Mouse (Mus musculus): ENCODE data around the gene Zfp319.

Gene Zfp319

DNA sequence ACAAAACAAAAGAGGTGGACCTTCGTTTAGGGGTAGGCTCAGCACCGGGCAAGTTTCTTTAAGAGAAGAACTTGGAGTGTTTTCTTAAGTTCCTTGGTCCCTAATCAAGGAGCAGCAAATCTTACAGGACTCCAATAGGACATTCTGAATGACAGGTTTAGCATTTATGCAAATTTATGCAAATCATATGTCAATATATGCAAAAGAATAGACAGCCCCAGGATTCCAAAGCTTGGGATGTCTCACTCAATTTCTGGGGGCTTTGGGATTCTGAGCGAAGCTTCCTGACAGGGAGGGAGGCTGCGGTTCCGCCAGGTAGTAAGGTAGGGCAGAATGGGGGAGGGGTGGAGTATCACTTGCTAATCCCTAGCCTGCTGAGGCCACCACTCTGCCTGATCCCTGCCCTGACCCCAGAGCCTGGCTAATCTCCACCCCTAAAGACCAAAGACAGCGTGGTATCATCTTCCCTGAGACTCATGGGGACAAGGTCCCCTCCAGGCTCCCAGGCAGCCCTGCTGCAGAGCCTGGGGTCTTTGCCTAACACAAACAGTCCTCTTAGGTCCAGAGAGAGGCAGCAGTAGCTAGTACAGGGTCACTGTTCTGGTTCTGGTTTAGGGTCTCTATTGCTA, 21.3 kb downstream of the Zfp319 start, which contains the start of gene Tepp:
Tepp (plus strand) TSS at position 225 of the 629 bp plus-strand sequence.
- DNase-seq (ENCODE audit: low spot score): no peak

DNA sequence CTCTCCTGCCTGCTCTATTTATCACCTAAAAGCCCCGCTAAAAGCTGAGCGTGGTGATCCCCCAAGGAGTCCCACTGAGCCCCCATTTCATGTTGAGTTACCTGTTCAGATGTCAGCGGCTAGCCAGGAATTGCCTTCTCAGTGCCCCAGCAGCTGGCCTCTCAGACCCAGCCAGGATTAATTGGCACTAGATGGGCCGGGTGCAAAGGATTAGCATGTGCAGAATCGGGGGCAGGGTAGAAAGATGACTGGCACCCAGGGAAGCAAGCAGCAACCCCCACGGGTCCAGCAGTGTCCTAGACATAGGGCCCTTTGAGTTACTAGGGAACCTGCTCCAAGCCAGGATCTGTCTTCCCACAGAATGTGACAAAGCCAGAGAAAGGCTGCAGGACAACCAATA, 25.3 kb downstream of the Zfp319 start, which contains the start of gene Cngb1:
Cngb1 (minus strand) TSS at position 155 of the 400 bp plus-strand sequence.
- no peak for DNase-seq (ENCODE audit: low spot score)

DNA sequence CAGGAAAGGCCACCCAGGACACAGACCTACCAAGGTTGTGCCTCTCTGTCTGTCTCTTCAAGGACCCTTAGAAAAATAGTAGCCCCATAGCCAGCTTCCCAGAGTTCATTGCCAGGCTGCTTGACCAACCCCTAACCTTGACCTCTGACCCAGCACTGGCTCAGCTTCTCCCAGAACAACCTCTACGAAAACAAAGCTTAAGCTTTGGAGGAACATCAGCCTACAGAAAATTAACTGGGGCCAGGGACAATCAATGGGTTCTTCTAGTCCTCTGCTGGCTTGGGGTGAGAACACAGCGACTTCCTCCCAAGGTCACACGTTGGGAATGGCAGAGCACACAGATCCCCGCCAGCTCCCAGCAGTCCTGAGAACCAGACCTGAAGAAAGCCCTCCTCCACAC, 26.2 kb downstream of the Zfp319 start:
- no peak for DNase-seq (ENCODE audit: low spot score)

DNA sequence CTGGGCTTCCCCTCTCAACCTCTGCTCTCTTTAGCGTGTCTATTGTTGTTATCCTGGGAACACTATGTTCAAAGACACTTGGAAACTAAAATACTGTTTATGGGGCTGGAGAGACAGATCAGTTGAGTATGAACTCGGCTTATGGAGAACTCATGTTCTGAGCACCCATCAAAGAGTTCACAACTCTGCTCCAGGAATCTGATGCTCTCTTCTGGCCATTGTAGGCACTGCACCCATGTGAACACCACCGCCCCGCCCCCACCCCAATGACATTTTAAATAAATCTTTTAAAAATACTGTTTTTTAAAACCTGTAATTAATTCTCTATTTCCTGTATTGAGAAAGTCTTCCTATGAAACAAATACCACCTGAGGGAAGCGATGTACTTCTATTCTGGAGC, 29.3 kb downstream of the Zfp319 start:
- DNase-seq (ENCODE audit: low spot score): peak; percentile 41

DNA sequence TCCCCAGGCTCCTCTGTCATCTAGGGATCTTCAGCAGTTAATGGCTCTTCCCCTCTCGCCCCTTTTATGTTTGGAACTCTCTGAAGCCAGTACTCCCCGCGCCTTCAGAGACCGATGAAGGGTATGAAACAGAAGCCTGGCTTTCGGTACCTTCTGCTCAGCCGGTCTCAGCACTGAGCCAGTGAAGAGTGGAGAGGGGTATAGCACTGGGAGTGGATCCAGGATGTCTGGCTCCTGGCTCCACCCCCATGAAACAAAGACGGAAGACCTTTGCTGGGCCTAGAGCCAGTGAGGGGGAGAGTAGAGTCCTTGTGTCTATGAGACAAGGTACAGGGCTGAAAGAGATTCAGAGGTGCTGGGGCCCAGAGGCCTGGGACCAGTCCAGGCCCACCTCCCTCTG, 37.9 kb downstream of the Zfp319 start:
- peak; percentile 14 for DNase-seq (ENCODE audit: low spot score)

DNA sequence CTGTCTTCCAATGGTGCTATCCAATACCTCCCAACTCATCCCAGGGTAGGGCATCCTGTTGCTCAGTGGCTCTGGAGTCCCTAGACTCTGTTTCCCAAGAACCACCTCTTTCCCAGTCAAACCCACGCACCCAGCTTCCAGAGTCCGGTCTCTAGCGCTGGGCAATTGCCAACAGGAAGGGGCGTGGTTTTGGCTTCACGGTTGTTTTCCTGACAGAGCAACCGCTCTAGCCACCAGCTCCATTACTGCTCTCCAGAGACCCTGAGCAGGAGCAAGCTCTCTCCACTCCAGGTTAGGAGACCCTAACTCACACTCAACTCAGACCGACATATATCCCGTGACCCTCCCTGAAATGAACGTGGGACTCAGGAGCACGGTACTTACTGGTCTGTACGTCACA, 38.6 kb downstream of the Zfp319 start:
- DNase-seq (ENCODE audit: low spot score): peak; percentile 83

DNA sequence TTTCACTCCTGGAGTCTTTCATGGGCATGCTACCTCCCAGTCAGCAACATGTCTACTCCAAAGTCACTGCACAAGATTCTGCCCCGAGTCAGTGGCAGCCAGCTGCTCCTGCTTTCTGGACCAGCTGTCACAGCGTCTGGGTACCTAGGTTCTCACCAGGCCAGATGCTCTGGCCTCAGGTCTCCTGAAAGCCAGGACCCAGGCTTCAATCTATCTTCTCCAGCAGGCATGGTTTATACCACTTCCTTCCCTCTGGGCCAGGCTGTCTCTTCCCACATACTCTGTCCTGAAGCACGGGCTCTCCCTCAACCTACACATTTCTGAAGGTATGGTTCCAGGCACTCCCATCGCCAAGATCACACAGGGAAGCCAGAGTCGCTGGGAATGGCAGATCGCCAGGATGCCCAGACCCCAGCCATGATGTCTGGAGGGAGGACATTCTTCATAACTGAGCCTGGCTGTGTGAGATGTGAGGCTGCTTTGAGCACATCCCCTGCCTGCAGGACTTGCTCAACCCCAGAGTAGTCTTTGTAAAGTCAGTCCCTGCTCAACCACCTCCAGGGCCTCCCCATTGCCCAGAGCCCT, 42.6 kb downstream of the Zfp319 start:
- DNase-seq (ENCODE audit: low spot score): no peak

DNA sequence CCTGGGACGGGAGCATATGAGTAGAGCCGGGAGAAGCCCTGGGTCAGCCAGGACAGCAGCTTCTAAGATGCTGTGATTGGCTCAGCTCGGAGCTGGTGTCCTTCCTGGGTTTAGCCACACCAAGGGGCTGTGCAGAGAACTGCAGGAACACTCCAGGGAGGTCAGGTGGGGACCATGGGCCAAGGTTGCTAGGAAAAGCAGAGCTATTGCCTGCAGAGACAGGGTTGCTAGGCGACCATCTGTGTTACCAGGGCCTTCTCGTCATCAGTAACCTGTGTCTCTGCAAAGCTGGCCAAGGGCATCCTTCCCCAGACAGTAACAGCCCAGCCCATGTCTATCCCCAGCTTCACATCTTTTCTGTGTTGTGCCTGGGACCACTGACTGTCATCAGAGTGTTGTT, 50.3 kb downstream of the Zfp319 start:
- DNase-seq (ENCODE audit: low spot score): no peak
